Mouse (Mus musculus) hindbrain, embryonic 15.5 days (tissue): ENCODE measurements around the gene Foxl1. TPM values are rescaled to one million over a fixed set of nuclear protein-coding genes. Genes with fewer than 3 reads are reported as not detected.
A peak's percentile ranks its signal among the peaks of the same experiment; 100 is the strongest.

Experiments
- ATAC-seq: fragments of 200-750 bp; cut with Nextera tagmentation; 2 replicates; pipeline ENCODE4 v1.8.0; 2017; ENCODE audit warnings: low read depth, moderate number of reproducible peaks, moderate TSS enrichment; ENCODE audit not compliant: low FRiP score
- H3K27ac ChIP-seq: fragments of 300-500 bp; sonication (generic); replicated peaks from 2 replicates; pipeline ENCODE4 v1.5.1; 2015; ENCODE audit warnings: mild to moderate bottlenecking, inconsistent platforms
- H3K27me3 ChIP-seq: fragments of 300-500 bp; sonication (generic); 2 replicates; pipeline ENCODE4 v1.6.1; 2015; ENCODE audit warnings: control low read depth, inconsistent platforms
- H3K36me3 ChIP-seq: fragments of 300-500 bp; sonication (generic); 2 replicates; pipeline ENCODE4 v1.6.1; 2015; ENCODE audit warnings: control low read depth, inconsistent platforms
- H3K4me1 ChIP-seq: fragments of 300-500 bp; sonication (generic); replicated peaks from 2 replicates; pipeline ENCODE4 v1.6.1; 2015; ENCODE audit warnings: control low read depth, inconsistent platforms
- H3K4me2 ChIP-seq: fragments of 300-500 bp; sonication (generic); 2 replicates; pipeline ENCODE4 v1.6.1; 2015; ENCODE audit warnings: moderate library complexity, mild to moderate bottlenecking, inconsistent platforms
- H3K4me3 ChIP-seq: fragments of 300-500 bp; sonication (generic); 2 replicates; pipeline ENCODE4 v1.5.1; 2015; ENCODE audit warnings: mild to moderate bottlenecking, inconsistent platforms
- H3K9ac ChIP-seq: fragments of 300-500 bp; sonication (generic); 2 replicates; pipeline ENCODE4 v1.6.1; 2015; ENCODE audit warnings: inconsistent platforms
- H3K9me3 ChIP-seq: fragments of 300-500 bp; sonication (generic); 2 replicates; pipeline ENCODE4 v1.6.1; 2016; ENCODE audit warnings: control low read depth, inconsistent platforms
- WGBS: fragments of 180-500 bp; shearing (Covaris S2); methylation state at CpG from one replicate; pipeline ENCODE4 v1.1.7; 2015; 5-methylcytosine and 5-hydroxymethylcytosine counted together
- polyA plus RNA-seq: library from polyadenylated mRNA; unstranded; fragments of >200 nt; fragmentation: Nextera tagmentation; extraction: Ambion mirVana; gene quantifications from 2 replicates; pipeline ENCODE4 v1.2.1, GENCODE M21; 2015

Foxl1 gene
- polyA plus RNA-seq, 1 experiment from 2014 or later: 0.40 TPM

- Histone ChIP-seq H3K4me1 (peaks cover 17% of the 10 kb centered on the region), H3K27me3 (peaks cover 24% of the 10 kb centered on the region), H3K27ac (peak within 1 kb of the TSS; percentile 90), H3K9me3 (no peaks in the 10 kb centered on the region), H3K9ac (peak within 1 kb of the TSS; percentile 86), H3K4me2 (peak within 1 kb of the TSS; percentile 91), H3K4me3 (peak within 1 kb of the TSS; percentile 78), H3K36me3 (peaks cover 4% of the 10 kb centered on the region; the same call in 1 of the 2 replicates)
- 1% methylated on average over 75 of the region's 75 CpGs for WGBS
- peak; percentile 96 for ATAC-seq
Observed at GRCm38 (mm10) chr8:121107668-121108656, 19.8 kb upstream of the Foxl1 start, which contains the start of gene Mthfsd. Mthfsd (minus strand) TSS chr8:121108392.

GRCm38 (mm10) chr8:121108657-121109056 is 19.1 kb upstream of the Foxl1 start:
- no peak for ATAC-seq
- peak overlapping the region; percentile 86 for H3K9ac ChIP-seq
- peak overlapping the region; percentile 18; the same call in 1 of the 2 replicates for H3K27ac ChIP-seq
- H3K36me3 ChIP-seq: peaks cover 4% of the 10 kb centered on the region; the same call in 1 of the 2 replicates
- H3K4me1 ChIP-seq: peaks cover 17% of the 10 kb centered on the region
- 14% methylated on average over 5 of the region's 5 CpGs for WGBS
- peaks cover 28% of the 10 kb centered on the region for H3K27me3 ChIP-seq
- peak overlapping the region; percentile 91 for H3K4me2 ChIP-seq
- H3K9me3 ChIP-seq: no peaks in the 10 kb centered on the region
- H3K4me3 ChIP-seq: peak overlapping the region; percentile 78

- Histone ChIP-seq H3K4me1 (peaks cover 20% of the 10 kb centered on the region), H3K4me2 (no peak overlapping the region), H3K9me3 (no peaks in the 10 kb centered on the region), H3K27ac (no peak overlapping the region), H3K27me3 (peaks cover 52% of the 10 kb centered on the region), H3K9ac (no peak overlapping the region), H3K4me3 (no peak overlapping the region), H3K36me3 (no peaks in the 10 kb centered on the region)
- WGBS: 51% methylated on average over 7 of the region's 7 CpGs
- ATAC-seq: no peak
Observed at GRCm38 (mm10) chr8:121111145-121111907, 16.4 kb upstream of the Foxl1 start.

- Histone ChIP-seq H3K4me3 (no peak overlapping the region), H3K4me1 (peaks cover 17% of the 10 kb centered on the region), H3K27me3 (peaks cover 68% of the 10 kb centered on the region), H3K27ac (no peak overlapping the region), H3K9ac (no peak overlapping the region), H3K4me2 (0 out of 2 replicates have a peak overlapping the region, but pooled peaks have one; percentile 14), H3K36me3 (no peaks in the 10 kb centered on the region), H3K9me3 (no peaks in the 10 kb centered on the region)
- under 1% methylated on average over 21 of the region's 21 CpGs for WGBS
- ATAC-seq: peak; percentile 35; the same call in 1 of the 2 replicates
Observed at GRCm38 (mm10) chr8:121113261-121113660, 14.5 kb upstream of the Foxl1 start.

- H3K27ac ChIP-seq: no peak overlapping the region
- H3K9me3 ChIP-seq: no peaks in the 10 kb centered on the region
- under 1% methylated on average over 24 of the region's 25 CpGs for WGBS
- no peaks in the 10 kb centered on the region for H3K36me3 ChIP-seq
- peaks cover 83% of the 10 kb centered on the region for H3K27me3 ChIP-seq
- ATAC-seq: no peak
- no peak overlapping the region for H3K4me3 ChIP-seq
- peaks cover 15% of the 10 kb centered on the region for H3K4me1 ChIP-seq
- H3K9ac ChIP-seq: no peak overlapping the region
- no peak overlapping the region for H3K4me2 ChIP-seq
Observed at GRCm38 (mm10) chr8:121115136-121115535, 12.6 kb upstream of the Foxl1 start.

GRCm38 (mm10) chr8:121115948-121116347 is 11.8 kb upstream of the Foxl1 start, which contains the start of gene Foxc2:
Foxc2 (plus strand) TSS chr8:121116171.
- ATAC-seq: no peak
- 0% methylated on average over 25 of the region's 25 CpGs for WGBS
- Histone ChIP-seq H3K4me3 (peak within 1 kb of the TSS; percentile 34), H3K27me3 (peaks cover 85% of the 10 kb centered on the region), H3K4me1 (peaks cover 15% of the 10 kb centered on the region), H3K36me3 (no peaks in the 10 kb centered on the region), H3K9ac (no peak within 1 kb of the TSS; the same call in 1 of the 2 replicates), H3K4me2 (peak within 1 kb of the TSS; percentile 56), H3K9me3 (no peaks in the 10 kb centered on the region), H3K27ac (0 out of 2 replicates have a peak within 1 kb of the TSS, but pooled peaks have one; percentile 4)

- H3K4me3 ChIP-seq: peak overlapping the region; percentile 34
- H3K9ac ChIP-seq: no peak overlapping the region; the same call in 1 of the 2 replicates
- H3K4me1 ChIP-seq: peaks cover 15% of the 10 kb centered on the region
- peak; percentile 47; the same call in 1 of the 2 replicates for ATAC-seq
- H3K36me3 ChIP-seq: no peaks in the 10 kb centered on the region
- peak overlapping the region; percentile 56 for H3K4me2 ChIP-seq
- 0 out of 2 replicates have a peak overlapping the region, but pooled peaks have one; percentile 4 for H3K27ac ChIP-seq
- under 1% methylated on average over 55 of the region's 55 CpGs for WGBS
- no peaks in the 10 kb centered on the region for H3K9me3 ChIP-seq
- H3K27me3 ChIP-seq: peaks cover 87% of the 10 kb centered on the region
Observed at GRCm38 (mm10) chr8:121116591-121117185, 11.1 kb upstream of the Foxl1 start.

GRCm38 (mm10) chr8:121117186-121117651 is 10.5 kb upstream of the Foxl1 start:
- peak overlapping the region; percentile 56 for H3K4me2 ChIP-seq
- H3K36me3 ChIP-seq: no peaks in the 10 kb centered on the region
- under 1% methylated on average over 60 of the region's 62 CpGs for WGBS
- no peak overlapping the region for H3K9ac ChIP-seq
- H3K9me3 ChIP-seq: no peaks in the 10 kb centered on the region
- no peak for ATAC-seq
- no peak overlapping the region for H3K27ac ChIP-seq
- H3K27me3 ChIP-seq: peaks cover 87% of the 10 kb centered on the region
- peaks cover 15% of the 10 kb centered on the region for H3K4me1 ChIP-seq
- H3K4me3 ChIP-seq: peak overlapping the region; percentile 34

GRCm38 (mm10) chr8:121117906-121118305 is 9.8 kb upstream of the Foxl1 start:
- peaks cover 87% of the 10 kb centered on the region for H3K27me3 ChIP-seq
- under 1% methylated on average over 28 of the region's 28 CpGs for WGBS
- H3K36me3 ChIP-seq: no peaks in the 10 kb centered on the region
- peaks cover 15% of the 10 kb centered on the region for H3K4me1 ChIP-seq
- no peaks in the 10 kb centered on the region for H3K9me3 ChIP-seq
- 0 out of 2 replicates have a peak overlapping the region, but pooled peaks have one; percentile 56 for H3K4me2 ChIP-seq
- no peak overlapping the region for H3K27ac ChIP-seq
- H3K4me3 ChIP-seq: peak overlapping the region; percentile 34
- ATAC-seq: no peak
- H3K9ac ChIP-seq: no peak overlapping the region

- ATAC-seq: no peak
- H3K4me1 ChIP-seq: peaks cover 15% of the 10 kb centered on the region
- H3K36me3 ChIP-seq: no peaks in the 10 kb centered on the region
- H3K9ac ChIP-seq: no peak overlapping the region
- no peaks in the 10 kb centered on the region for H3K9me3 ChIP-seq
- no peak overlapping the region for H3K27ac ChIP-seq
- H3K27me3 ChIP-seq: peaks cover 90% of the 10 kb centered on the region
- H3K4me3 ChIP-seq: peak overlapping the region; percentile 0; the same call in 1 of the 2 replicates
- 4% methylated on average over 18 of the region's 18 CpGs for WGBS
- H3K4me2 ChIP-seq: no peak overlapping the region
Observed at GRCm38 (mm10) chr8:121118634-121119420, 8.9 kb upstream of the Foxl1 start.
